Mouse (Mus musculus) forebrain, postnatal 0 days (tissue): ENCODE data around the gene Mras. TPM values are rescaled to one million over a fixed set of nuclear protein-coding genes. Genes with fewer than 3 reads are reported as not detected.
A peak's percentile ranks its signal among the peaks of the same experiment; 100 is the strongest.

Source experiments
- ATAC-seq: fragments of 200-750 bp; cut with Nextera tagmentation; 2 replicates; pipeline ENCODE4 v1.8.0; 2017; ENCODE audit warnings: mild to moderate bottlenecking, moderate library complexity
- DNase-seq: peaks from one replicate; pipeline ENCODE4 v3.0.0-alpha.2; 2015
- H3K27ac ChIP-seq: fragments of 300-500 bp; sonication (generic); 2 replicates; pipeline ENCODE4 v1.5.1; 2014; ENCODE audit warnings: low read depth, mild to moderate bottlenecking, antibody characterized with exemption, low read length, moderate library complexity, mixed read lengths
- H3K27me3 ChIP-seq: fragments of 300-500 bp; sonication (generic); 2 replicates; pipeline ENCODE4 v1.6.1; 2014; ENCODE audit warnings: mild to moderate bottlenecking, low read length, mixed read lengths; ENCODE audit not compliant: insufficient read depth
- H3K36me3 ChIP-seq: fragments of 300-500 bp; sonication (generic); 2 replicates; pipeline ENCODE4 v1.6.1; 2014; ENCODE audit warnings: mild to moderate bottlenecking, moderate library complexity; ENCODE audit not compliant: insufficient read depth
- H3K4me1 ChIP-seq: fragments of 300-500 bp; sonication (generic); 2 replicates; pipeline ENCODE4 v1.6.1; 2014; ENCODE audit warnings: antibody characterized with exemption; ENCODE audit not compliant: insufficient read depth
- H3K4me2 ChIP-seq: fragments of 300-500 bp; sonication (generic); 2 replicates; pipeline ENCODE4 v1.6.1; 2014; ENCODE audit warnings: low read depth, mild to moderate bottlenecking, moderate library complexity
- H3K4me3 ChIP-seq: fragments of 300-500 bp; sonication (generic); 2 replicates; pipeline ENCODE4 v1.5.1; 2014; ENCODE audit warnings: low read depth, low read length, mixed read lengths
- H3K9ac ChIP-seq: fragments of 300-500 bp; sonication (generic); 2 replicates; pipeline ENCODE4 v1.6.1; 2014; ENCODE audit warnings: mild to moderate bottlenecking
- H3K9me3 ChIP-seq: fragments of 300-500 bp; sonication (generic); 2 replicates; pipeline ENCODE4 v1.6.1; 2016; ENCODE audit warnings: low read length
- CTCF ChIP-seq: sonication (generic); IDR thresholded peaks from 2 replicates; pipeline ENCODE4 v1.5.1; 2016; ENCODE audit warnings: antibody characterized with exemption, control low read depth, low read depth
- WGBS: fragments of 180-500 bp; shearing (Covaris S2); extraction: QIAGEN DNeasy Blood & Tissue Kit; methylation state at CpG from one replicate; pipeline ENCODE4 v1.1.7; 2014; 5-methylcytosine and 5-hydroxymethylcytosine counted together
- polyA plus RNA-seq: library from polyadenylated mRNA; unstranded; fragments of >200 nt; fragmentation: Nextera tagmentation; extraction: Ambion mirVana; gene quantifications from 2 replicates; pipeline ENCODE4 v1.2.1, GENCODE M21; 2015
- total RNA-seq: library from RNA; depleted of rRNA; stranded (reverse); fragments of >200 nt; gene quantifications from 2 replicates; pipeline ENCODE4 v1.2.3, GENCODE M21; 2014

The Mras gene
- total and polyA plus RNA-seq, 2 experiments from 2014 or later = 68.1 to 79.5 TPM

- no peak for ATAC-seq
- Histone ChIP-seq H3K4me1 (no peaks in the 10 kb centered on the region), H3K36me3 (peaks cover 11% of the 10 kb centered on the region; the same call in 1 of the 2 replicates), H3K4me3 (no peak overlapping the region), H3K9ac (no peak overlapping the region), H3K27ac (no peak overlapping the region), H3K27me3 (no peaks in the 10 kb centered on the region), H3K9me3 (no peaks in the 10 kb centered on the region), H3K4me2 (no peak overlapping the region)
- 70% methylated on average over 8 of the region's 8 CpGs for WGBS
- TF ChIP-seq CTCF = no peak
- no peak for DNase-seq
Observed at GRCm38 (mm10) chr9:99393146-99393545, 44.0 kb downstream of the Mras start.

- H3K27ac ChIP-seq = no peak overlapping the region
- no peak overlapping the region for H3K4me3 ChIP-seq
- 94% methylated on average over 10 of the region's 10 CpGs for WGBS
- H3K9ac ChIP-seq = no peak overlapping the region
- ATAC-seq (no peak), DNase-seq (no peak)
- peaks cover 16% of the 10 kb centered on the region; the same call in 1 of the 2 replicates for H3K36me3 ChIP-seq
- H3K4me2 ChIP-seq = no peak overlapping the region
- no peaks in the 10 kb centered on the region for H3K9me3 ChIP-seq
- no peak for TF ChIP-seq CTCF
- no peaks in the 10 kb centered on the region for H3K27me3 ChIP-seq
- no peaks in the 10 kb centered on the region for H3K4me1 ChIP-seq
Observed at GRCm38 (mm10) chr9:99391557-99391956, 45.6 kb downstream of the Mras start.

- peaks cover 22% of the 10 kb centered on the region; the same call in 1 of the 2 replicates for H3K36me3 ChIP-seq
- H3K9ac ChIP-seq = no peak overlapping the region
- no peak overlapping the region for H3K4me2 ChIP-seq
- H3K4me1 ChIP-seq = no peaks in the 10 kb centered on the region
- no peaks in the 10 kb centered on the region for H3K9me3 ChIP-seq
- WGBS = 79% methylated on average over 2 of the region's 2 CpGs
- no peaks in the 10 kb centered on the region for H3K27me3 ChIP-seq
- ATAC-seq (no peak), DNase-seq (no peak)
- TF ChIP-seq CTCF = no peak
- no peak overlapping the region for H3K27ac ChIP-seq
- no peak overlapping the region for H3K4me3 ChIP-seq
Observed at GRCm38 (mm10) chr9:99390716-99391115, 46.5 kb downstream of the Mras start.

- Histone ChIP-seq H3K4me1 (no peaks in the 10 kb centered on the region), H3K9me3 (no peaks in the 10 kb centered on the region), H3K27ac (no peak overlapping the region), H3K36me3 (peaks cover 22% of the 10 kb centered on the region; the same call in 1 of the 2 replicates), H3K4me3 (no peak overlapping the region), H3K9ac (no peak overlapping the region), H3K27me3 (no peaks in the 10 kb centered on the region), H3K4me2 (no peak overlapping the region)
- 90% methylated on average over 5 of the region's 5 CpGs for WGBS
- no peak for ATAC-seq
- no peak for TF ChIP-seq CTCF
- DNase-seq = no peak
Observed at GRCm38 (mm10) chr9:99390201-99390600, 47.0 kb downstream of the Mras start.

- H3K27ac ChIP-seq = no peak overlapping the region
- H3K4me3 ChIP-seq = no peak overlapping the region
- no peak for TF ChIP-seq CTCF
- no peak for ATAC-seq
- H3K9me3 ChIP-seq = no peaks in the 10 kb centered on the region
- H3K27me3 ChIP-seq = no peaks in the 10 kb centered on the region
- no peak overlapping the region for H3K9ac ChIP-seq
- no peak overlapping the region for H3K4me2 ChIP-seq
- H3K36me3 ChIP-seq = peaks cover 22% of the 10 kb centered on the region; the same call in 1 of the 2 replicates
- DNase-seq = no peak
- WGBS = 70% methylated on average over 8 of the region's 8 CpGs
- H3K4me1 ChIP-seq = no peaks in the 10 kb centered on the region
Observed at GRCm38 (mm10) chr9:99389506-99389905, 47.7 kb downstream of the Mras start.

- no peak overlapping the region for H3K4me3 ChIP-seq
- 67% methylated on average over 9 of the region's 9 CpGs for WGBS
- no peaks in the 10 kb centered on the region for H3K9me3 ChIP-seq
- H3K27ac ChIP-seq = peak overlapping the region; percentile 66; the same call in 1 of the 2 replicates
- no peak overlapping the region for H3K4me2 ChIP-seq
- DNase-seq = no peak
- H3K36me3 ChIP-seq = peaks cover 22% of the 10 kb centered on the region; the same call in 1 of the 2 replicates
- no peak overlapping the region for H3K9ac ChIP-seq
- H3K27me3 ChIP-seq = no peaks in the 10 kb centered on the region
- ATAC-seq = no peak
- H3K4me1 ChIP-seq = no peaks in the 10 kb centered on the region
- no peak for TF ChIP-seq CTCF
Observed at GRCm38 (mm10) chr9:99388856-99389255, 48.3 kb downstream of the Mras start.

- ATAC-seq (peak; percentile 87), DNase-seq (peak; percentile 41)
- no peak for TF ChIP-seq CTCF
- Histone ChIP-seq H3K9ac (no peak overlapping the region), H3K27ac (peak overlapping the region; percentile 66), H3K9me3 (no peaks in the 10 kb centered on the region), H3K4me2 (no peak overlapping the region), H3K4me3 (no peak overlapping the region), H3K36me3 (peaks cover 22% of the 10 kb centered on the region; the same call in 1 of the 2 replicates), H3K27me3 (no peaks in the 10 kb centered on the region), H3K4me1 (no peaks in the 10 kb centered on the region)
- 59% methylated on average over 5 of the region's 5 CpGs for WGBS
Observed at GRCm38 (mm10) chr9:99388078-99388477, 49.1 kb downstream of the Mras start.

GRCm38 (mm10) chr9:99382556-99382955 is 54.6 kb downstream of the Mras start:
- TF ChIP-seq CTCF = no peak
- Histone ChIP-seq H3K4me2 (no peak overlapping the region), H3K36me3 (peaks cover 9% of the 10 kb centered on the region; the same call in 1 of the 2 replicates), H3K27me3 (no peaks in the 10 kb centered on the region), H3K9me3 (no peaks in the 10 kb centered on the region), H3K27ac (no peak overlapping the region), H3K9ac (no peak overlapping the region), H3K4me3 (no peak overlapping the region), H3K4me1 (no peaks in the 10 kb centered on the region)
- WGBS = 83% methylated on average over 9 of the region's 9 CpGs
- DNase-seq (no peak), ATAC-seq (no peak)
